In the genomic region with DNA sequence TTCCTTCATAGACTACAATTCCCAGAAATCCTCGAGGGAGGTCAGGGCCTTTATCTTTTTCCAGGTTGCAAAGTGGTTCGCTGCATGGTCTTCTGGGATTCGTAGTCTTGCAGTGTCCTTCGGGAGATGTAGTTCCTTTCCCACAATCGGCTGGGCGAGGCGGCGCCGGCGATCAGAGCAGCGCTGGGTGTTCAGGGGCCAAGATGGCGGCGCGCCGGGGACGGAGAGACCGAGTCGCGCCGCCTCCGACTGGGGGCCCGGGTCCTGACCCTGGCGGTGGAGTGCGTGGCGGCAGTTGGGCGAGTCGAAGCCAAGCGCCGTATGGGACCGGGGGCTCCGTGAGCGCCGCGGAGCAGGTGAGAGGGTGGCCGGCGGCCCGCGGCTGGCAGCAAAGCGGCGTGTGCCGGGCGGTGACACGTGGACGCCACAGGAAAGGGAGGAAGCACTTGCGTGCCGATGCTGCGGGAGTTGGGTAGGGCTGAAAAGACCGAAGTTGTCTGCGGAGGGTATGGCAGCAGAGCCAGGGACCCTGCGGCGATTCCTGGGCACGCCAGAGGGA, we compare ENCODE assay signal across 8 mouse cellular contexts. TPM values are rescaled to one million over a fixed set of nuclear protein-coding genes. Genes with fewer than 3 reads are reported as not detected.
DNase-seq lines count a peak whose midpoint lies in the region; ATAC-seq lines count a peak whose summit lies in the region.

No protein-coding gene starts in this region.

- peak; percentile 77 for DNase-seq in WW6 (ENCODE audit: low read depth, low spot score)
- DNase-seq in cerebellum, postnatal 4 days (ENCODE audit: low spot score in 2 of 2) = peak; percentile 73 to 91
- DNase-seq in gastrocnemius, adult 18-20 months (ENCODE audit: low spot score) = peak; percentile 95
- DNase-seq in left cerebral cortex, adult 18-20 months (ENCODE audit: low spot score in 2 of 2) = peak; percentile 86 to 93
- peak; percentile 96 for DNase-seq in right cerebral cortex, adult 18-20 months
- DNase-seq in urinary bladder, postnatal 10 days (ENCODE audit: low spot score) = peak; percentile 70

- H3K9ac ChIP-seq in hindbrain, embryonic 16.5 days (ENCODE audit: low read depth, low read length) = peak overlapping the region; percentile 83

- peak; percentile 97 for ATAC-seq in hindbrain, embryonic 16.5 days

- under 1% methylated on average over 52 of the region's 52 CpGs for WGBS in hindbrain, embryonic 16.5 days
- 2% methylated on average over 52 of the region's 52 CpGs for WGBS in macrophage (ENCODE audit: missing documents)

- peak overlapping the region; percentile 82 for H3K4me3 ChIP-seq in hindbrain, embryonic 16.5 days (ENCODE audit: low read length)
- H3K4me3 ChIP-seq in macrophage (ENCODE audit: inconsistent target) = peak overlapping the region; percentile 67

- H3K9me3 ChIP-seq in hindbrain, embryonic 16.5 days (ENCODE audit: control insufficient read depth, low read length) = no peaks in the 10 kb centered on the region

- no peaks in the 10 kb centered on the region for H3K27me3 ChIP-seq in hindbrain, embryonic 16.5 days (replicated peaks; ENCODE audit: control insufficient read depth, insufficient read depth, low read length)

- H3K27ac ChIP-seq in hindbrain, embryonic 16.5 days (ENCODE audit: low read depth, low read length) = peak overlapping the region; percentile 87
- H3K27ac ChIP-seq in macrophage = peak overlapping the region; percentile 84

- H3K4me1 ChIP-seq in hindbrain, embryonic 16.5 days (ENCODE audit: control insufficient read depth, insufficient read depth, low read depth, low read length) = peaks cover 14% of the 10 kb centered on the region

- H3K36me3 ChIP-seq in hindbrain, embryonic 16.5 days (ENCODE audit: control insufficient read depth, insufficient read depth, low read length) = no peaks in the 10 kb centered on the region
- 0 out of 2 replicates have a peak, but pooled peaks cover 6% of the 10 kb centered on the region for H3K36me3 ChIP-seq in macrophage (ENCODE audit: inconsistent target)

- H3K4me2 ChIP-seq in hindbrain, embryonic 16.5 days (ENCODE audit: low read length) = peak overlapping the region; percentile 85

- peaks cover 44% of the 10 kb centered on the region for H3K79me2 ChIP-seq in macrophage (ENCODE audit: inconsistent target)

RNA-seq across cellular contexts. Expression of a gene that starts 11.5 kb away (rescaled TPM):
- 10 to 100 TPM; 15.5 to 15.8 TPM for total RNA-seq in gastrocnemius, adult 18-20 months (2021)
- polyA plus RNA-seq in hindbrain, embryonic 16.5 days (2015; fragmentation: Nextera tagmentation; extraction: Ambion mirVana) = 50.6 and 88.5 TPM in 2 replicates
- total RNA-seq in left cerebral cortex, adult 18-20 months (2021) = 100 to 1,000 TPM; 113 to 123 TPM
- total RNA-seq in macrophage (2018; cell fraction: chromatin; rRNA removed) = 100 to 1,000 TPM in 15 of 26 experiments, 10 to 100 TPM in 11; 34.5 to 266 (median 130) TPM
- total RNA-seq in macrophage (2018; cell fraction: cytosol; rRNA removed) = 10 to 100 TPM; 34.0 to 73.6 (median 58.4) TPM
- 100 to 1,000 TPM in 10 of 26 experiments, 10 to 100 TPM in 16; 31.1 to 202 (median 91.8) TPM for total RNA-seq in macrophage (2018; cell fraction: nucleus; rRNA removed)
- polyA plus RNA-seq in macrophage (2018) = 59.8 to 83.3 TPM (median 73.3 TPM) in 3 replicates

RNA-seq across cellular contexts. Expression of a gene that starts 11.8 kb away (rescaled TPM):
- total RNA-seq in gastrocnemius, adult 18-20 months (2021) = 10 to 100 TPM; 14.9 to 15.1 TPM
- 15.4 and 22.5 TPM in 2 replicates for polyA plus RNA-seq in hindbrain, embryonic 16.5 days (2015; fragmentation: Nextera tagmentation; extraction: Ambion mirVana)
- total RNA-seq in left cerebral cortex, adult 18-20 months (2021) = 10 to 100 TPM; 26.1 to 33.3 TPM
- total RNA-seq in macrophage (2018; cell fraction: chromatin; rRNA removed) = 100 to 1,000 TPM in 8 of 26 experiments, 10 to 100 TPM in 18; 39.0 to 165 (median 87.4) TPM
- total RNA-seq in macrophage (2018; cell fraction: cytosol; rRNA removed) = 10 to 100 TPM in 25 of 26 experiments, 1 to 10 TPM in 1; 9.7 to 26.8 (median 18.4) TPM
- total RNA-seq in macrophage (2018; cell fraction: nucleus; rRNA removed) = 100 to 1,000 TPM in 1 of 26 experiments, 10 to 100 TPM in 25; 32.4 to 133 (median 55.7) TPM
- 13.1 to 26.2 TPM (median 15.9 TPM) in 3 replicates for polyA plus RNA-seq in macrophage (2018)

RNA-seq across cellular contexts. Expression of a gene that starts 19.2 kb away (rescaled TPM):
- total RNA-seq in gastrocnemius, adult 18-20 months (2021) = 10 to 100 TPM; 22.4 to 24.7 TPM
- polyA plus RNA-seq in hindbrain, embryonic 16.5 days (2015; fragmentation: Nextera tagmentation; extraction: Ambion mirVana) = 56.3 and 63.9 TPM in 2 replicates
- 10 to 100 TPM; 47.0 to 50.2 TPM for total RNA-seq in left cerebral cortex, adult 18-20 months (2021)
- 10 to 100 TPM in 21 of 26 experiments, 1 to 10 TPM in 5; 8.0 to 23.2 (median 13.6) TPM for total RNA-seq in macrophage (2018; cell fraction: chromatin; rRNA removed)
- total RNA-seq in macrophage (2018; cell fraction: cytosol; rRNA removed) = 10 to 100 TPM; 12.1 to 23.2 (median 17.5) TPM
- 10 to 100 TPM in 17 of 26 experiments, 1 to 10 TPM in 9; 4.8 to 47.3 (median 11.5) TPM for total RNA-seq in macrophage (2018; cell fraction: nucleus; rRNA removed)
- 18.8 to 68.9 TPM (median 43.9 TPM) in 3 replicates for polyA plus RNA-seq in macrophage (2018)

RNA-seq across cellular contexts. Expression of a gene that starts 53.2 kb away (rescaled TPM):
- 1 to 10 TPM; 3.6 to 3.9 TPM for total RNA-seq in gastrocnemius, adult 18-20 months (2021)
- 6.1 and 7.2 TPM in 2 replicates for polyA plus RNA-seq in hindbrain, embryonic 16.5 days (2015; fragmentation: Nextera tagmentation; extraction: Ambion mirVana)
- total RNA-seq in left cerebral cortex, adult 18-20 months (2021) = 1 to 10 TPM; 7.8 to 8.4 TPM
- total RNA-seq in macrophage (2018; cell fraction: chromatin; rRNA removed) = 10 to 100 TPM in 3 of 26 experiments, 1 to 10 TPM in 23; 2.3 to 11.7 (median 6.8) TPM
- 10 to 100 TPM in 7 of 26 experiments, 1 to 10 TPM in 19; 5.4 to 13.8 (median 8.9) TPM for total RNA-seq in macrophage (2018; cell fraction: cytosol; rRNA removed)
- 10 to 100 TPM in 8 of 26 experiments, 1 to 10 TPM in 18; 4.7 to 18.3 (median 8.8) TPM for total RNA-seq in macrophage (2018; cell fraction: nucleus; rRNA removed)
- 5.1 to 9.8 TPM (median 9.4 TPM) in 3 replicates for polyA plus RNA-seq in macrophage (2018)

RNA-seq across cellular contexts. Expression of a gene that starts 58.2 kb away (rescaled TPM):
- 10 to 100 TPM; 11.9 to 12.6 TPM for total RNA-seq in gastrocnemius, adult 18-20 months (2021)
- 21.4 and 22.6 TPM in 2 replicates for polyA plus RNA-seq in hindbrain, embryonic 16.5 days (2015; fragmentation: Nextera tagmentation; extraction: Ambion mirVana)
- total RNA-seq in left cerebral cortex, adult 18-20 months (2021) = 10 to 100 TPM; 17.5 to 20.2 TPM
- total RNA-seq in macrophage (2018; cell fraction: chromatin; rRNA removed) = 10 to 100 TPM; 34.8 to 90.3 (median 60.6) TPM
- total RNA-seq in macrophage (2018; cell fraction: cytosol; rRNA removed) = 10 to 100 TPM in 20 of 26 experiments, 1 to 10 TPM in 6; 7.4 to 14.5 (median 10.9) TPM
- total RNA-seq in macrophage (2018; cell fraction: nucleus; rRNA removed) = 10 to 100 TPM; 13.8 to 56.2 (median 26.6) TPM
- 9.3 to 14.2 TPM (median 10.7 TPM) in 3 replicates for polyA plus RNA-seq in macrophage (2018)

Comparison
In these comparisons a context has a peak if more than half of its experiments do, and no peak if none do; other contexts are left out.
1. Peak in every context shown above with its lines: DNase-seq, ATAC-seq, H3K4me3 ChIP-seq and H3K27ac ChIP-seq.
2. RNA of a gene that starts 11.5 kb away (total RNA-seq): 113 to 123 TPM in left cerebral cortex, adult 18-20 months; 15.5 to 15.8 TPM in gastrocnemius, adult 18-20 months; every median in the first group is over 4 times any median in the second.